Mouse (Mus musculus) liver, embryonic 14.5 days (tissue): ENCODE data around the gene C530008M17Rik. TPM values are rescaled to one million over a fixed set of nuclear protein-coding genes. Genes with fewer than 3 reads are reported as not detected.

ENCODE experiments used
- ATAC-seq: fragments of 200-750 bp; cut with Nextera tagmentation; 2 replicates; pipeline ENCODE4 v1.8.0; 2017; ENCODE audit warnings: moderate number of reproducible peaks, mild to moderate bottlenecking, moderate library complexity; ENCODE audit not compliant: insufficient read depth
- DNase-seq, 3 experiments: peaks; one replicate each; pipeline ENCODE4 v3.0.0-alpha.2; 2012 to 2013; ENCODE audit warnings: low read depth in 3 of 3, low spot score in 3 of 3
- H3K27ac ChIP-seq: fragments of 300-500 bp; sonication (generic); 2 replicates; pipeline ENCODE4 v1.5.1; 2014; ENCODE audit warnings: moderate library complexity, mild to moderate bottlenecking, control low read depth, inconsistent platforms
- H3K27me3 ChIP-seq: fragments of 300-500 bp; sonication (generic); 2 replicates; pipeline ENCODE4 v1.6.1; 2014; ENCODE audit warnings: mild to moderate bottlenecking, low read length, moderate library complexity; ENCODE audit not compliant: control insufficient read depth, insufficient read depth
- H3K36me3 ChIP-seq: fragments of 300-500 bp; sonication (generic); replicated peaks from 2 replicates; pipeline ENCODE4 v1.6.1; 2014; ENCODE audit warnings: low read depth; ENCODE audit not compliant: control insufficient read depth, insufficient read depth
- H3K4me1 ChIP-seq, 2 experiments: fragments of 200-500 bp in 1 of 2; fragments of 300-500 bp in 1 of 2; sonication (generic) in 1 of 2; replicated peaks; 2 replicates each; pipeline ENCODE4 v1.6.1; 2012 to 2014; ENCODE audit warnings: antibody characterized with exemption in 1 of 2, inconsistent platforms in 1 of 2, low read length in 1 of 2; ENCODE audit not compliant: control insufficient read depth in 2 of 2, insufficient read depth in 2 of 2
- H3K4me2 ChIP-seq: fragments of 300-500 bp; sonication (generic); 2 replicates; pipeline ENCODE4 v1.6.1; 2014; ENCODE audit warnings: low read depth, mild to moderate bottlenecking, control low read depth, moderate library complexity
- H3K4me3 ChIP-seq, 2 experiments: fragments of 200-500 bp in 1 of 2; fragments of 300-500 bp in 1 of 2; sonication (generic) in 1 of 2; 2 replicates each; pipeline ENCODE4 v1.5.1; 2012 to 2014; ENCODE audit warnings: low read depth in 2 of 2, low read length in 2 of 2, mild to moderate bottlenecking in 2 of 2, control low read depth in 1 of 2, inconsistent platforms in 1 of 2, moderate library complexity in 1 of 2; ENCODE audit not compliant: insufficient read depth in 1 of 2
- H3K9ac ChIP-seq: fragments of 300-500 bp; sonication (generic); replicated peaks from 2 replicates; pipeline ENCODE4 v1.6.1; 2014; ENCODE audit warnings: mild to moderate bottlenecking, control low read depth, moderate library complexity
- H3K9me3 ChIP-seq: fragments of 300-500 bp; sonication (generic); 2 replicates; pipeline ENCODE4 v1.6.1; 2016; ENCODE audit warnings: low read length, mixed read lengths; ENCODE audit not compliant: control insufficient read depth
- CTCF ChIP-seq: IDR thresholded peaks from 2 replicates; pipeline ENCODE4 v1.5.1; 2016; ENCODE audit warnings: antibody characterized with exemption, low read depth, control low read depth
- EP300 ChIP-seq: IDR thresholded peaks from 2 replicates; pipeline ENCODE4 v1.6.1; 2016; ENCODE audit warnings: antibody characterized with exemption, low read depth
- WGBS: fragments of 180-500 bp; shearing (Covaris S2); extraction: QIAGEN DNeasy Blood & Tissue Kit; methylation state at CpG from one replicate; pipeline ENCODE4 v1.1.7; 2014; ENCODE audit not compliant: insufficient replicate concordance; 5-methylcytosine and 5-hydroxymethylcytosine counted together
- polyA plus RNA-seq, 2 experiments: library from polyadenylated mRNA; depleted of rRNA in 1 of 2; stranded (reverse) in 1 of 2; unstranded in 1 of 2; fragments of >200 nt; fragmentation: Nextera tagmentation in 1 of 2; extraction: Ambion mirVana in 1 of 2; gene quantifications; 2 replicates each; pipeline versions ENCODE4 v1.2.1 to v1.2.3; 2012 to 2014

Gene C530008M17Rik
- polyA plus RNA-seq, 2 experiments: 4.3 to 7.7 TPM

GRCm38 (mm10) chr5:76781943-76782342 is 125.6 kb downstream of the C530008M17Rik start:
- Histone ChIP-seq H3K9me3 (no peaks in the 10 kb centered on the region), H3K27ac (no peak overlapping the region), H3K36me3 (no peaks in the 10 kb centered on the region), H3K4me2 (no peak overlapping the region), H3K9ac (no peak overlapping the region), H3K27me3 (no peaks in the 10 kb centered on the region), H3K4me3 (no peak overlapping the region), H3K4me1 (peaks cover 0 to 6% of the 10 kb centered on the region in 2 experiments; a peak in 2 of 4 replicates)
- WGBS: 79% methylated on average over 13 of the region's 13 CpGs
- TF ChIP-seq CTCF (no peak), EP300 (no peak)
- DNase-seq (no peak), ATAC-seq (no peak)

GRCm38 (mm10) chr5:76782414-76783103 is 126.2 kb downstream of the C530008M17Rik start:
- H3K9me3 ChIP-seq: no peaks in the 10 kb centered on the region
- no peak overlapping the region for H3K9ac ChIP-seq
- no peaks in the 10 kb centered on the region for H3K36me3 ChIP-seq
- no peaks in the 10 kb centered on the region for H3K27me3 ChIP-seq
- H3K4me2 ChIP-seq: no peak overlapping the region
- ATAC-seq (no peak), DNase-seq (no peak)
- peaks cover 0 to 6% of the 10 kb centered on the region in 2 experiments; a peak in 2 of 4 replicates for H3K4me1 ChIP-seq
- no peak overlapping the region for H3K4me3 ChIP-seq
- WGBS: 63% methylated on average over 7 of the region's 7 CpGs
- no peak overlapping the region for H3K27ac ChIP-seq
- TF ChIP-seq EP300: no peak
- no peak for TF ChIP-seq CTCF

- WGBS: 69% methylated on average over 8 of the region's 8 CpGs
- Histone ChIP-seq H3K4me3 (no peak overlapping the region), H3K27ac (no peak overlapping the region), H3K9me3 (no peaks in the 10 kb centered on the region), H3K27me3 (no peaks in the 10 kb centered on the region), H3K36me3 (no peaks in the 10 kb centered on the region), H3K4me1 (peaks cover 0 to 6% of the 10 kb centered on the region in 2 experiments; a peak in 2 of 4 replicates), H3K9ac (no peak overlapping the region), H3K4me2 (no peak overlapping the region)
- no peak for TF ChIP-seq EP300
- TF ChIP-seq CTCF: no peak
- ATAC-seq (no peak), DNase-seq (no peak)
These were observed 126.8 kb downstream of the C530008M17Rik start for GRCm38 (mm10) chr5:76783104-76783441.

- Histone ChIP-seq H3K4me1 (peaks cover 0 to 2% of the 10 kb centered on the region in 2 experiments; a peak in 2 of 4 replicates), H3K9me3 (no peaks in the 10 kb centered on the region), H3K27me3 (no peaks in the 10 kb centered on the region), H3K36me3 (no peaks in the 10 kb centered on the region), H3K4me3 (no peak overlapping the region), H3K9ac (no peak overlapping the region), H3K4me2 (no peak overlapping the region), H3K27ac (no peak overlapping the region)
- DNase-seq (no peak), ATAC-seq (no peak)
- 31% methylated on average over 7 of the region's 7 CpGs for WGBS
- TF ChIP-seq EP300 (no peak), CTCF (no peak)
These were observed 127.9 kb downstream of the C530008M17Rik start for GRCm38 (mm10) chr5:76784151-76784723.

- Histone ChIP-seq H3K9ac (no peak overlapping the region), H3K4me3 (no peak overlapping the region), H3K4me1 (no peaks in the 10 kb centered on the region), H3K9me3 (no peaks in the 10 kb centered on the region), H3K27ac (no peak overlapping the region), H3K36me3 (no peaks in the 10 kb centered on the region), H3K27me3 (no peaks in the 10 kb centered on the region), H3K4me2 (no peak overlapping the region)
- WGBS: 69% methylated on average over 6 of the region's 6 CpGs
- TF ChIP-seq EP300 (no peak), CTCF (no peak)
- ATAC-seq (no peak), DNase-seq (no peak)
These were observed 128.7 kb downstream of the C530008M17Rik start for GRCm38 (mm10) chr5:76785013-76785412.
